Mouse (Mus musculus) skeletal muscle tissue, postnatal 0 days (tissue): ENCODE measurements around the gene Rnf216. TPM values are rescaled to one million over a fixed set of nuclear protein-coding genes. Genes with fewer than 3 reads are reported as not detected.

Experiments used
- microRNA-seq, 2 experiments: library from miRNA; unstranded; fragments of <30 nt; microRNA quantifications; one replicate each; pipeline ENCODE4; 2016
- polyA plus RNA-seq: library from polyadenylated mRNA; unstranded; fragments of >200 nt; fragmentation: Nextera tagmentation; extraction: Ambion mirVana; gene quantifications from 2 replicates; pipeline ENCODE4 v1.2.1, GENCODE M21; 2015

Gene Rnf216
- 17.7 and 18.1 TPM in 2 replicates for polyA plus RNA-seq

GRCm38 (mm10) chr5:143112281-143113246 is at the start of gene Rnf216:
Gene Rnf216, minus strand, starts transcription at chr5:143112994.

GRCm38 (mm10) chr5:143147481-143147880 is 34.7 kb upstream of the Rnf216 start, which contains the start of gene Olfr718-ps1:
Gene Olfr718-ps1, minus strand, starts transcription at chr5:143147581.

GRCm38 (mm10) chr5:142959576-142960556 is 152.9 kb downstream of the Rnf216 start, which contains the start of gene Fscn1:
Gene Fscn1, plus strand, starts transcription at chr5:142960343.

Small RNA genes within 50 kb of the gene (microRNA-seq; reads per million reads assigned to microRNA genes)
- gene Gm44405: 0 reads per million in 2 experiments

Other genes starting within 250 kb of the Rnf216 start
- 6.2 and 6.9 TPM in 2 replicates for gene Fbxl18, start 217.6 kb downstream of the Rnf216 start, polyA plus RNA-seq
- gene Actb, start 206.2 kb downstream of the Rnf216 start, polyA plus RNA-seq: 4,988 and 6,532 TPM in 2 replicates
- gene Fscn1, start 152.7 kb downstream of the Rnf216 start, polyA plus RNA-seq: 95.7 and 123 TPM in 2 replicates
- gene Olfr718-ps1, start 34.6 kb upstream of the Rnf216 start, polyA plus RNA-seq: not detected in 2 replicates
- gene Rbak, start 67.8 kb upstream of the Rnf216 start, polyA plus RNA-seq: 4.3 and 4.8 TPM in 2 replicates
- gene Spdye4b, start 68.0 kb upstream of the Rnf216 start, polyA plus RNA-seq: not detected in 2 replicates
- not detected in 2 replicates for gene Spdye4a, start 113.9 kb upstream of the Rnf216 start, polyA plus RNA-seq
- gene Zfp12, start 122.2 kb upstream of the Rnf216 start, polyA plus RNA-seq: 4.8 and 5.7 TPM in 2 replicates
- 1.4 TPM in 2 replicates for gene Zfp316, start 157.0 kb upstream of the Rnf216 start, polyA plus RNA-seq
- gene Zfp853, start 180.6 kb upstream of the Rnf216 start, polyA plus RNA-seq: not detected in 2 replicates
- gene E130309D02Rik, start 202.4 kb upstream of the Rnf216 start, polyA plus RNA-seq: 11.5 and 12.3 TPM in 2 replicates
- 62.4 and 63.2 TPM in 2 replicates for gene Zdhhc4, start 216.3 kb upstream of the Rnf216 start, polyA plus RNA-seq
- not detected in 2 replicates for gene Grid2ip, start 244.3 kb upstream of the Rnf216 start, polyA plus RNA-seq